Mouse (Mus musculus): ENCODE data around the gene Gm11567. TPM values are rescaled to one million over a fixed set of nuclear protein-coding genes. Genes with fewer than 3 reads are reported as not detected.
"Not testable (repeated sequence)": the region's sequence is repeated elsewhere in the genome, so short reads cannot be mapped to it uniquely, and the experiment has no call there.

Gene Gm11567
- polyA plus RNA-seq (2015; fragmentation: Nextera tagmentation; extraction: Ambion mirVana): not detected in 2 replicates

- H3K27me3 ChIP-seq (ENCODE audit: control insufficient read depth, insufficient read depth, low read depth, low read length); H3K4me1 ChIP-seq (replicated peaks; ENCODE audit: control insufficient read depth, insufficient read depth, low read length); H3K4me2 ChIP-seq (ENCODE audit: low read depth, low read length); H3K9me3 ChIP-seq (ENCODE audit: control insufficient read depth, low read length); H3K36me3 ChIP-seq (ENCODE audit: control insufficient read depth, insufficient read depth, low read length); H3K9ac ChIP-seq (ENCODE audit: low read length); H3K27ac ChIP-seq (ENCODE audit: low read length); ATAC-seq (ENCODE audit: low read depth); H3K4me3 ChIP-seq (ENCODE audit: low read length): not testable (repeated sequence)
- 46% methylated on average over 1 of the region's 1 CpGs for WGBS
Observed at GRCm38 (mm10) chr11:99878887-99879286, at the start of gene Gm11567. TSS of gene Gm11567 (plus strand) at chr11:99879187.

DNA sequence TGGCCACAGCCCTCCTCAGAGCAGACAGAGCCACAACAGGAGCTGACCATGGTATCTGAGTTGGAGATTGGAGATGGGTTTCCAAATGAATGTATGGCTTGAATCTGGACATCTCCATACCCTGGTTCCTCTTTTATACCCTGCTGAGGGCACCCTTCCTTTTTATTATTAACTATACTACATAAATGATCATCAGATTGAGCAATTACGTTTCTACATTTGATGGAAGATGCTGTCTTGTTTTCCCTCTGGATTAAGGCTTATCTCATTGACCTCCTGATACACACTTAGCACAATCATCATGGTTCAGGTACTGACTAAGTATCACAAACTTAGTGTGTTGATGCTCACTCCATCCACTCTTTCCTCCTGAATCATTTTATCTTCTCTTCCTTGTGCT lies 41.0 kb upstream of the Gm11567 start, which contains the start of gene 2300003K06Rik:
2300003K06Rik (minus strand) TSS at position 101 of the 400 bp plus-strand sequence.
- Histone ChIP-seq H3K9ac (ENCODE audit: low read length) (no peak within 1 kb of the TSS), H3K4me2 (ENCODE audit: low read depth, low read length) (no peak within 1 kb of the TSS), H3K9me3 (ENCODE audit: control insufficient read depth, low read length) (no peaks in the 10 kb centered on the region), H3K27me3 (ENCODE audit: control insufficient read depth, insufficient read depth, low read depth, low read length) (no peaks in the 10 kb centered on the region), H3K4me1 (replicated peaks; ENCODE audit: control insufficient read depth, insufficient read depth, low read length) (no peaks in the 10 kb centered on the region), H3K27ac (ENCODE audit: low read length) (no peak within 1 kb of the TSS), H3K36me3 (ENCODE audit: control insufficient read depth, insufficient read depth, low read length) (no peaks in the 10 kb centered on the region), H3K4me3 (ENCODE audit: low read length) (no peak within 1 kb of the TSS)
- no peak for ATAC-seq (ENCODE audit: low read depth)
- 72% methylated on average over 1 of the region's 1 CpGs for WGBS

GRCm38 (mm10) chr11:99842185-99842584 lies 36.8 kb upstream of the Gm11567 start:
- 78% methylated on average over 1 of the region's 1 CpGs for WGBS
- H3K27ac ChIP-seq (ENCODE audit: low read length): no peak overlapping the region
- no peaks in the 10 kb centered on the region for H3K9me3 ChIP-seq (ENCODE audit: control insufficient read depth, low read length)
- H3K27me3 ChIP-seq (ENCODE audit: control insufficient read depth, insufficient read depth, low read depth, low read length): no peaks in the 10 kb centered on the region
- H3K9ac ChIP-seq (ENCODE audit: low read length): no peak overlapping the region
- no peaks in the 10 kb centered on the region for H3K4me1 ChIP-seq (replicated peaks; ENCODE audit: control insufficient read depth, insufficient read depth, low read length)
- no peaks in the 10 kb centered on the region for H3K36me3 ChIP-seq (ENCODE audit: control insufficient read depth, insufficient read depth, low read length)
- H3K4me2 ChIP-seq (ENCODE audit: low read depth, low read length): no peak overlapping the region
- no peak for ATAC-seq (ENCODE audit: low read depth)
- H3K4me3 ChIP-seq (ENCODE audit: low read length): no peak overlapping the region

DNA sequence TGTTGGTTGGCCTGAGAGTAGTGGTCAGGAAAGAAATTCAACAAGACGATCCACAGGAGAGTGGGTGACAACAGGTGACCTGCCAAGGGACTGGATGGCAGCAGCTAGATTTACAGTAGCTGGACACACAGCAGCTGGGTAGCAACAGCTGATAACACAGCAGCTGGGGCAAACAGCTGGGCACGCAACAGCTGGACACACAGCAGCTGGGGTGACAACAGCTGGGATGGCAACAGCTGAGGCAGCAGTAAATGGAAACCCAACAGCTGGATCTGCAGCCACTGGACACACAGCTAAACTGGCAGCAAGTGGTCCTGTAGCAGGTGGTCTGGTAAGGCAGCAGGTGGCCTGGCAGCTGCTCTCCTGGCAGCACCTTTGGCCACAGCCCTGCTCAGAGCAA lies 32.2 kb upstream of the Gm11567 start:
- WGBS: 87% methylated on average over 2 of the region's 2 CpGs
- H3K4me2 ChIP-seq (ENCODE audit: low read depth, low read length): no peak overlapping the region
- no peaks in the 10 kb centered on the region for H3K9me3 ChIP-seq (ENCODE audit: control insufficient read depth, low read length)
- no peaks in the 10 kb centered on the region for H3K36me3 ChIP-seq (ENCODE audit: control insufficient read depth, insufficient read depth, low read length)
- H3K4me3 ChIP-seq (ENCODE audit: low read length): no peak overlapping the region
- H3K4me1 ChIP-seq (replicated peaks; ENCODE audit: control insufficient read depth, insufficient read depth, low read length): no peaks in the 10 kb centered on the region
- no peak overlapping the region for H3K27ac ChIP-seq (ENCODE audit: low read length)
- ATAC-seq (ENCODE audit: low read depth): no peak
- no peaks in the 10 kb centered on the region for H3K27me3 ChIP-seq (ENCODE audit: control insufficient read depth, insufficient read depth, low read depth, low read length)
- no peak overlapping the region for H3K9ac ChIP-seq (ENCODE audit: low read length)

GRCm38 (mm10) chr11:99851508-99851907 lies 27.5 kb upstream of the Gm11567 start, which contains the start of gene Krtap4-16:
TSS of gene Krtap4-16 (minus strand) at chr11:99851608.
- H3K9me3 ChIP-seq (ENCODE audit: control insufficient read depth, low read length): no peaks in the 10 kb centered on the region
- no peaks in the 10 kb centered on the region for H3K4me1 ChIP-seq (replicated peaks; ENCODE audit: control insufficient read depth, insufficient read depth, low read length)
- H3K27me3 ChIP-seq (ENCODE audit: control insufficient read depth, insufficient read depth, low read depth, low read length): no peaks in the 10 kb centered on the region
- H3K27ac ChIP-seq (ENCODE audit: low read length): no peak within 1 kb of the TSS
- no peak within 1 kb of the TSS for H3K4me3 ChIP-seq (ENCODE audit: low read length)
- H3K36me3 ChIP-seq (ENCODE audit: control insufficient read depth, insufficient read depth, low read length): no peaks in the 10 kb centered on the region
- ATAC-seq (ENCODE audit: low read depth): no peak
- H3K4me2 ChIP-seq (ENCODE audit: low read depth, low read length): no peak within 1 kb of the TSS
- no peak within 1 kb of the TSS for H3K9ac ChIP-seq (ENCODE audit: low read length)

GRCm38 (mm10) chr11:99854121-99854520 lies 24.9 kb upstream of the Gm11567 start:
- no peaks in the 10 kb centered on the region for H3K27me3 ChIP-seq (ENCODE audit: control insufficient read depth, insufficient read depth, low read depth, low read length)
- WGBS: 53% methylated on average over 3 of the region's 3 CpGs

DNA sequence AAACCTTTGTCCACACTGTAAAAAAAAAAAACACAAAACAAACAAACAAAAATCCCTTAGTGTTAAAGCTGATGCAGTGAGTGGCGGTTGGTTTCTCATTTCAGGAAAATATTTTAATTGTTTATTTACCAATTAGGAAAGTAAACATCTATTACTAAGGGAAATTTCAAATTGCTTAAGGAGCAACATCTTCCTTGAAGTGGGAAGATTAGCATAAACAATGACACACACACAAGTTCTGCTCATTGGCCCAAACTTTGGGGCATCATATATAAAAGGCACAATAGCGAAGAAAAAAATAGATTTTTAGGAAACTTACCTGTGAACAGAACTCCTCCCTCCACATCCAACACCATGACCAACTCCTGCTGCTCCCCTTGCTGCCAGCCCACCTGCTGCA lies 21.4 kb upstream of the Gm11567 start, which contains the start of gene Gm11568:
Gm11568 (plus strand) TSS at position 301 of the 400 bp plus-strand sequence.
- H3K9me3 ChIP-seq (ENCODE audit: control insufficient read depth, low read length): no peaks in the 10 kb centered on the region
- ATAC-seq (ENCODE audit: low read depth): no peak
- H3K9ac ChIP-seq (ENCODE audit: low read length): no peak within 1 kb of the TSS
- WGBS: 77% methylated on average over 2 of the region's 2 CpGs
- H3K27ac ChIP-seq (ENCODE audit: low read length): no peak within 1 kb of the TSS
- no peak within 1 kb of the TSS for H3K4me2 ChIP-seq (ENCODE audit: low read depth, low read length)
- no peaks in the 10 kb centered on the region for H3K4me1 ChIP-seq (replicated peaks; ENCODE audit: control insufficient read depth, insufficient read depth, low read length)
- H3K36me3 ChIP-seq (ENCODE audit: control insufficient read depth, insufficient read depth, low read length): no peaks in the 10 kb centered on the region
- H3K4me3 ChIP-seq (ENCODE audit: low read length): no peak within 1 kb of the TSS
- no peaks in the 10 kb centered on the region for H3K27me3 ChIP-seq (ENCODE audit: control insufficient read depth, insufficient read depth, low read depth, low read length)

More at GRCm38 (mm10) chr11:99854121-99854520, 24.9 kb upstream of the Gm11567 start:
- Histone ChIP-seq H3K4me1 (replicated peaks; ENCODE audit: control insufficient read depth, insufficient read depth, low read length) (no peaks in the 10 kb centered on the region), H3K9ac (ENCODE audit: low read length) (no peak overlapping the region), H3K9me3 (ENCODE audit: control insufficient read depth, low read length) (no peaks in the 10 kb centered on the region), H3K36me3 (ENCODE audit: control insufficient read depth, insufficient read depth, low read length) (no peaks in the 10 kb centered on the region), H3K27ac (ENCODE audit: low read length) (no peak overlapping the region), H3K4me3 (ENCODE audit: low read length) (no peak overlapping the region), H3K4me2 (ENCODE audit: low read depth, low read length) (no peak overlapping the region)
- no peak for ATAC-seq (ENCODE audit: low read depth)

DNA sequence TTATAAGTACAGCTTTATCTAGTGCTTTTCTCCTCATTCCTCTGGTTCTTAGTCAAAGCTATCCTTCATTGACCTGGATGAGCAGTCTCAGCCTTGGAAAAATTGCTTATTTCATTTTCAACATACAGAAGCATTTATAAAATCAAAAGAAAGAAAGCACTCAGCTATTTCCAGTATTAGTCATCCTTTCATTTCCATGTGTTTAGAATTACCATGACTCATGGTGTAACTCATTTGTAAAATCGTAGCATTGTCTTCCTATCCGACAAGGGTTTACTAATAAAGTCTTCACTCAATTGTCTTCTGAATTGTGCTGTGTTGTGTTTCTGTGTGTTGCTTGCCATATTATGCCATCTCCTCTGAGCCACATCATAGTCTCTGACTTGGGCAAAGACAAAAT lies 20.2 kb upstream of the Gm11567 start:
- 69% methylated on average over 2 of the region's 2 CpGs for WGBS
- Histone ChIP-seq H3K4me1 (replicated peaks; ENCODE audit: control insufficient read depth, insufficient read depth, low read length) (no peaks in the 10 kb centered on the region), H3K4me3 (ENCODE audit: low read length) (no peak overlapping the region), H3K4me2 (ENCODE audit: low read depth, low read length) (no peak overlapping the region), H3K27ac (ENCODE audit: low read length) (no peak overlapping the region), H3K27me3 (ENCODE audit: control insufficient read depth, insufficient read depth, low read depth, low read length) (no peaks in the 10 kb centered on the region), H3K9me3 (ENCODE audit: control insufficient read depth, low read length) (no peaks in the 10 kb centered on the region), H3K9ac (ENCODE audit: low read length) (no peak overlapping the region), H3K36me3 (ENCODE audit: control insufficient read depth, insufficient read depth, low read length) (no peaks in the 10 kb centered on the region)
- ATAC-seq (ENCODE audit: low read depth): no peak

- not testable (repeated sequence) for H3K4me1 ChIP-seq (replicated peaks; ENCODE audit: control insufficient read depth, insufficient read depth, low read length); H3K4me3 ChIP-seq (ENCODE audit: low read length); H3K27me3 ChIP-seq (ENCODE audit: control insufficient read depth, insufficient read depth, low read depth, low read length); H3K27ac ChIP-seq (ENCODE audit: low read length); H3K9ac ChIP-seq (ENCODE audit: low read length); H3K9me3 ChIP-seq (ENCODE audit: control insufficient read depth, low read length); H3K4me2 ChIP-seq (ENCODE audit: low read depth, low read length); H3K36me3 ChIP-seq (ENCODE audit: control insufficient read depth, insufficient read depth, low read length); ATAC-seq (ENCODE audit: low read depth)
- 59% methylated on average over 1 of the region's 1 CpGs for WGBS
Observed at GRCm38 (mm10) chr11:99864176-99864575, 14.8 kb upstream of the Gm11567 start, which contains the start of gene Gm11559. TSS of gene Gm11559 (plus strand) at chr11:99864476.

GRCm38 (mm10) chr11:99873089-99873488 lies 5.9 kb upstream of the Gm11567 start, which contains the start of gene Krtap9-1:
TSS of gene Krtap9-1 (plus strand) at chr11:99873389.
- 55% methylated on average over 1 of the region's 1 CpGs for WGBS
- ATAC-seq (ENCODE audit: low read depth); H3K27ac ChIP-seq (ENCODE audit: low read length): not testable (repeated sequence)

More at GRCm38 (mm10) chr11:99873089-99873488, 5.9 kb upstream of the Gm11567 start, which contains the start of gene Krtap9-1:
- H3K9ac ChIP-seq (ENCODE audit: low read length); H3K4me3 ChIP-seq (ENCODE audit: low read length); H3K4me1 ChIP-seq (replicated peaks; ENCODE audit: control insufficient read depth, insufficient read depth, low read length); H3K9me3 ChIP-seq (ENCODE audit: control insufficient read depth, low read length); H3K4me2 ChIP-seq (ENCODE audit: low read depth, low read length); H3K27me3 ChIP-seq (ENCODE audit: control insufficient read depth, insufficient read depth, low read depth, low read length); H3K36me3 ChIP-seq (ENCODE audit: control insufficient read depth, insufficient read depth, low read length): not testable (repeated sequence)
